Mouse (Mus musculus): ENCODE measurements around the gene Vps52. TPM values are rescaled to one million over a fixed set of nuclear protein-coding genes. Genes with fewer than 3 reads are reported as not detected.

The Vps52 gene
- total and polyA plus RNA-seq, 3 experiments, result 34.3 to 73.6 (median 39.9) TPM

DNA sequence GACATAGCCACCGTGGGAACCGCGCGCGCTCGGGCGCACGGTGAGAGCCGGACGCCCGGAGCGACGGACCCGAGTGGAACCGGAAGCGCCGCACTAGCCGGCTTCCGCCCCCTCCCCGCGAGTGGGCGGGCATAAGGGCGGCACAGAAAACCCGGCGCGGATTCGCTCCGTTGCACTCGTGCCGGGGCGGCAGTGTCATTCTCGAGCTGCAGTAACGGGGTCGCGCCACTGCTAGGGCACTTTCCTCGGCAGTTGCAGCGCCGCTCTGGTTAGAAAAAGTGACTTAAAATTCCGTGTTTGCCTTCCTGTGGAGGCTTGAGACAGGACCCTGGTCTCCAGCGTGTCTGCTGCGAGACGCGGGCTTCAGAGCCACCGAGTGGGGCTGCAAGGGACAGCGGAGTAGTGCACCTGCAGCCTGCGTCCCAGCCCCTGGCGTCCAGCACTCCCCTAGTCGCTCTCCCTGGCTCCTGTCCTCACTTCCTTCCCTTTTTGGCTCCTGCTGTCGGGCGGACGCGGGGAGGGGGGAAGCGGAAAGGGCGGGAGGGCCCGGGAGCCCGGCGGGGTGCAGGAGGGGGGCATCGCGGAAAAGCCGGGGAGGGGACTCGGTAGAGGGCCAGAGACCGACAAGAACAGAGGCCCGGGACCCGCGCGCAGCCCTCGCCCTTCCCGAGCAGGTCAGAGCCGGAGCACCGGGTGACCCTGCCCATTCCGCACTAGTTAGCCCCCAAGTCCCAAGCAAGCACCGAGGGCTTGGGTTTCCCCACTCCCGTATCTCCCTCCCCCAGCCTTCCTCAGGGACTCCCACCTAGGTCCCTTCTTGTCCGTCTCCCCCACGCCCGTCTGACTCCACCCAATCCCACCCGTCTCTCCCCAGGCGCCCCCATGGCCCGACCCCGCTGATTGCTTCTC, 26.0 kb upstream of the Vps52 start, which contains the start of gene Rgl2 (continued):
- TF ChIP-seq PAX5 (IDR thresholded peaks at IDR 0.05; ENCODE audit: low read length), result no peak

DNA sequence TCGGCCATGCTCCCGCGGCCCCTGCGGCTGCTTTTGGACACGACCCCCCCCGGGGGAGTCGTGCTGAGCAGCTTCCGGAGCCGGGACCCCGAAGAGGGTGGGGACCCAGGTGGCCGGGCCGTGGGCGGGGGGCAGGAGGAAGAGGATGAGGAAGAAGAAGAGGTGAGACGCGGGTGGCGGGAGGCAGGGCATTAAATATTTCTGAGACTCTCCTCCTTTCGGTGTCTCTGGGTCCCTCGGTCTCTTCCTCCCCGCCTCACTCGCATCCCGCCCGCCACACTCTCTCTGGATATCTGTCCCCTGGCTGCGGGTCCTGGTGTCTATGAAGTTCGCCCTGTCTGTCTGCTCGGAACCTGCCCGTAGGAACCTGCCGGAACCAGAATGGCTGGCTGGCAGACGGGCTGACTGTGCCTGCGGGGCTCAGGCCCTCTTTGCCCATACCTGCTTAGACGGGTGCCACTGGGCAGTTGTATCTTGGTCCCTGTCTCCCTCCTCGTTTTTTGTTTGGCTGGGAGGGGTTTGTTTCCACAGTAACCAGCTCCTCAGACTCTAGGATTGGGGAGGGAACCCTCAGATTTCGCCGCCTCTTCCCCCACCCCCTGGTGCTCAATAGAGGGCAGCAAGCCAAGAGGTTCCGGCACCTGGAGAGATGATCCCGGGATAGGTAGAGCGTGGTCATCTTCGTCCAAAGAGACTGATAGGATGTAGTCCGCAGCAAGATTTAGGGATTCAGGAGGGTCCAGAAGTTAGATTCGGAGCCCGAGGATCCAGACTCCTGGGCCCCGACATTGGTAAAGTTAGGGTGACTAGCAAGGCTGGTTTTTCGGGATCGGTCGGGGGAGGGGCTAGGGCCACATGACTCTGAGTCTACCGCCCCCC, 25.1 kb upstream of the Vps52 start:
- Histone ChIP-seq H3K4me2 (ENCODE audit: insufficient read depth, low read depth, poor library complexity, severe bottlenecking) (peak overlapping the region; percentile 79), H3K4me1 (ENCODE audit: control insufficient read depth in 1 of 2, insufficient read depth in 2 of 2) (peaks cover 4 to 24% of the 10 kb centered on the region in 2 experiments), H3K27ac (ENCODE audit: insufficient read depth, low read depth) (peak overlapping the region; percentile 74; the same call in 1 of the 2 replicates), H3K79me2 (replicated peaks; ENCODE audit: control insufficient read depth, extremely low read depth, insufficient read depth, poor library complexity, severe bottlenecking) (0 out of 2 replicates have a peak, but pooled peaks cover 2% of the 10 kb centered on the region), H3K36me3 (replicated peaks in 1 of 2; ENCODE audit: control insufficient read depth in 1 of 2, insufficient read depth in 1 of 2, low read length in 1 of 2) (peaks cover 42 to 73% of the 10 kb centered on the region in 2 experiments), H3K9ac (ENCODE audit: insufficient read depth, low read depth) (peak overlapping the region; percentile 85), H3K4me3 (replicated peaks in 1 of 3; ENCODE audit: low read depth in 2 of 3, low read length in 2 of 3, poor library complexity in 1 of 3) (peak overlapping the region; percentile 65 to 77 (median 75)), H3K9me3 (replicated peaks; ENCODE audit: low read length) (no peaks in the 10 kb centered on the region), H3K27me3 (replicated peaks) (no peaks in the 10 kb centered on the region)
- dilution Hi-C loops (cut with MboI; ENCODE audit: extremely low pct_ligation_motif_present, extremely low pct_unique_long_range_greater_than_20kb, low sequenced_read_pairs), result no loop called here
- no peak for TF ChIP-seq TBP (conservative IDR thresholded peaks at IDR 0.05; ENCODE audit: low read depth, low read length)
- peak; percentile 85; the same call in 1 of the 2 replicates for TF ChIP-seq SIN3A (IDR thresholded peaks at IDR 0.05; ENCODE audit: low read length)
- no peak for TF ChIP-seq IRF4 (IDR thresholded peaks at IDR 0.05; ENCODE audit: low read depth, low read length)
- TF ChIP-seq POLR2A (IDR thresholded peaks at IDR 0.05; ENCODE audit: low read depth, low read length), result 0 out of 2 replicates have a peak, but pooled peaks have one; percentile 18
- peak; percentile 50; the same call in 1 of the 2 replicates for TF ChIP-seq MXI1 (IDR thresholded peaks at IDR 0.05; ENCODE audit: low read depth, low read length)
- no peak for TF ChIP-seq E2F4 (IDR thresholded peaks at IDR 0.05; ENCODE audit: insufficient replicate concordance, low read depth, low read length)
- TF ChIP-seq BHLHE40 (IDR thresholded peaks at IDR 0.05; ENCODE audit: low read depth, low read length), result no peak
- no peak for TF ChIP-seq RAD21 (IDR thresholded peaks at IDR 0.05; ENCODE audit: low read depth, low read length)
- TF ChIP-seq JUN (IDR thresholded peaks at IDR 0.05; ENCODE audit: insufficient read depth, low read depth, low read length), result no peak
- in situ Hi-C loops (cut with MboI; ENCODE audit: low pct_ligation_motif_present, low pct_unique_long_range_greater_than_20kb, low sequenced_read_pairs), result no loop called here
- peak; percentile 82 for DNase-seq (ENCODE audit: extremely low read depth)

DNA sequence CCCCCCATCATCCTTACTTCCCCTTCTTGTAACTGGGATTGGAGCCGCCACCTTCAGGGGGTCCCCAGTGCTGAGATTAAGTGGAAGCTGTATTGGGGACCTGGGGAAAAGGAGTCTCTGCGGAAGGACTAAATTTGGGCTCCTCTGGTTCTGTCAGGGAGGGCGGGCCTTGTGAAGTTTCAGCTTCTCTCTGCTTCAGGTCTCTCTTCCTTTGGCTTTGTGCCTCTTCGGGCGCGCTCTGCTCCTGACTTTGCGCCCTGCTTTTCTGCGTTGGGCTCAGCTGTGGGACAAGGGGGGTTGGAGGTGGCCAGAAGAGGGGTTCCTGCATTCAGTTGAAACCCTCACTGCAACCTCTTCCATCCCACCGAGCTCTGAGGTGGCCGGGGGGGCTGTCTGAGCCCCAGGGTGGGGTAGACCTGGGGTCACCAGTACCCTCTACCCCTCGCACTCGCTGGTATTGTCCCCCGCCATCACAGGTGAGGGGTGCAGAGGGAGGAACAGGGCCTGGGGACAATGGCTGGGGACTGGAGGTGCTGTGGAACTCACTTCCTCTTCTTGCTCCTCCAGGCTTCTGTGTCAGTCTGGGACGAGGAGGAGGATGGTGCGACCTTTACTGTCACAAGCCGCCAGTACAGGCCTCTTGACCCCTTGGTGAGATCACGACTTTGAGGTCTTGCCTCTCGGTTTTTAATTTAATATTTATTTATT, 24.3 kb upstream of the Vps52 start:
- H3K36me3 ChIP-seq (replicated peaks in 1 of 2; ENCODE audit: control insufficient read depth in 1 of 2, insufficient read depth in 1 of 2, low read length in 1 of 2), result peaks cover 36 to 72% of the 10 kb centered on the region in 2 experiments
- TF ChIP-seq RCOR1 (conservative IDR thresholded peaks at IDR 0.05; ENCODE audit: low read depth, low read length) (no peak), JUN (IDR thresholded peaks at IDR 0.05; ENCODE audit: insufficient read depth, low read depth, low read length) (no peak), USF2 (conservative IDR thresholded peaks at IDR 0.05; ENCODE audit: low read depth, low read length) (no peak), MXI1 (IDR thresholded peaks at IDR 0.05; ENCODE audit: low read depth, low read length) (0 out of 2 replicates have a peak, but pooled peaks have one; percentile 9), RAD21 (IDR thresholded peaks at IDR 0.05; ENCODE audit: low read depth, low read length) (no peak), EP300 (IDR thresholded peaks at IDR 0.05; ENCODE audit: low read length) (no peak), UBTF (IDR thresholded peaks at IDR 0.05; ENCODE audit: low read depth, low read length) (no peak)
- H3K27me3 ChIP-seq (replicated peaks), result no peaks in the 10 kb centered on the region
- dilution Hi-C loops (cut with MboI; ENCODE audit: extremely low pct_ligation_motif_present, extremely low pct_unique_long_range_greater_than_20kb, low sequenced_read_pairs) (no loop called here), in situ Hi-C loops (cut with MboI; ENCODE audit: low pct_ligation_motif_present, low pct_unique_long_range_greater_than_20kb, low sequenced_read_pairs) (no loop called here)
- DNase-seq (ENCODE audit: extremely low read depth), result no peak
- 0 out of 2 replicates have a peak, but pooled peaks cover 2% of the 10 kb centered on the region for H3K79me2 ChIP-seq (replicated peaks; ENCODE audit: control insufficient read depth, extremely low read depth, insufficient read depth, poor library complexity, severe bottlenecking)
- peak overlapping the region; percentile 65 to 77 (median 75) for H3K4me3 ChIP-seq (replicated peaks in 1 of 3; ENCODE audit: low read depth in 2 of 3, low read length in 2 of 3, poor library complexity in 1 of 3)
- H3K9ac ChIP-seq (ENCODE audit: insufficient read depth, low read depth), result peak overlapping the region; percentile 85; the same call in 1 of the 2 replicates
- no peaks in the 10 kb centered on the region for H3K9me3 ChIP-seq (replicated peaks; ENCODE audit: low read length)
- peak overlapping the region; percentile 79 for H3K4me2 ChIP-seq (ENCODE audit: insufficient read depth, low read depth, poor library complexity, severe bottlenecking)
- peaks cover 4 to 27% of the 10 kb centered on the region in 2 experiments for H3K4me1 ChIP-seq (ENCODE audit: control insufficient read depth in 1 of 2, insufficient read depth in 2 of 2)
- H3K27ac ChIP-seq (ENCODE audit: insufficient read depth, low read depth), result peak overlapping the region; percentile 29; the same call in 1 of the 2 replicates

All from CH12.LX (cell line).